Mouse (Mus musculus) embryonic facial prominence, embryonic 14.5 days (tissue): Measurements from ENCODE around the gene Gm17124. TPM values are rescaled to one million over a fixed set of nuclear protein-coding genes. Genes with fewer than 3 reads are reported as not detected.
"Not testable (repeated sequence)": the region's sequence is repeated elsewhere in the genome, so short reads cannot be mapped to it uniquely, and the experiment has no call there.

ENCODE experiments used
- ATAC-seq: fragments of 200-750 bp; cut with Nextera tagmentation; 2 replicates; pipeline ENCODE4 v1.8.0; 2017; ENCODE audit warnings: low read depth, moderate number of reproducible peaks, moderate TSS enrichment
- DNase-seq: peaks from one replicate; pipeline ENCODE4 v3.0.0-alpha.2; 2015; ENCODE audit warnings: low spot score
- H3K27ac ChIP-seq: fragments of 300-500 bp; sonication (generic); replicated peaks from 2 replicates; pipeline ENCODE4 v1.5.1; 2014; ENCODE audit warnings: low read depth, mild to moderate bottlenecking, low read length, moderate library complexity
- H3K27me3 ChIP-seq: fragments of 300-500 bp; sonication (generic); replicated peaks from 2 replicates; pipeline ENCODE4 v1.6.1; 2014; ENCODE audit warnings: low read length; ENCODE audit not compliant: control insufficient read depth, insufficient read depth
- H3K36me3 ChIP-seq: fragments of 300-500 bp; sonication (generic); 2 replicates; pipeline ENCODE4 v1.6.1; 2014; ENCODE audit warnings: low read length, mixed read lengths; ENCODE audit not compliant: control insufficient read depth, insufficient read depth
- H3K4me1 ChIP-seq: fragments of 300-500 bp; sonication (generic); 2 replicates; pipeline ENCODE4 v1.6.1; 2014; ENCODE audit warnings: antibody characterized with exemption, low read length; ENCODE audit not compliant: control insufficient read depth, insufficient read depth
- H3K4me2 ChIP-seq: fragments of 300-500 bp; sonication (generic); 2 replicates; pipeline ENCODE4 v1.6.1; 2014; ENCODE audit warnings: low read depth, mild to moderate bottlenecking, low read length, moderate library complexity, mixed read lengths
- H3K4me3 ChIP-seq: fragments of 300-500 bp; sonication (generic); 2 replicates; pipeline ENCODE4 v1.5.1; 2014; ENCODE audit warnings: low read depth, mild to moderate bottlenecking, low read length
- H3K9ac ChIP-seq: fragments of 300-500 bp; sonication (generic); 2 replicates; pipeline ENCODE4 v1.6.1; 2014; ENCODE audit warnings: low read depth, mild to moderate bottlenecking, low read length, moderate library complexity, mixed read lengths
- H3K9me3 ChIP-seq: fragments of 300-500 bp; sonication (generic); 2 replicates; pipeline ENCODE4 v1.6.1; 2016; ENCODE audit warnings: low read length; ENCODE audit not compliant: control insufficient read depth
- WGBS: fragments of 180-500 bp; shearing (Covaris S2); extraction: QIAGEN DNeasy Blood & Tissue Kit; methylation state at CpG from one replicate; pipeline ENCODE4 v1.1.7; 2014; 5-methylcytosine and 5-hydroxymethylcytosine counted together
- microRNA-seq: library from miRNA; unstranded; fragments of <30 nt; microRNA quantifications from one replicate; pipeline ENCODE4, GENCODE M21; 2016; ENCODE audit warnings: borderline number of aligned reads
- polyA plus RNA-seq: library from polyadenylated mRNA; unstranded; fragments of >200 nt; fragmentation: Nextera tagmentation; extraction: Ambion mirVana; gene quantifications from 2 replicates; pipeline ENCODE4 v1.2.1, GENCODE M21; 2014

The Gm17124 gene
- not detected in 2 replicates for polyA plus RNA-seq

- ATAC-seq, H3K4me3 ChIP-seq, H3K4me2 ChIP-seq, H3K9ac ChIP-seq, H3K9me3 ChIP-seq, H3K4me1 ChIP-seq, H3K27ac ChIP-seq, H3K27me3 ChIP-seq, DNase-seq, H3K36me3 ChIP-seq: not testable (repeated sequence)
- WGBS: no CpG with 5 or more reads among the region's 3 CpGs
These were observed at the start of gene Gm17124 for GRCm38 (mm10) chr14:42599782-42600181. Gene Gm17124 (minus strand): TSS chr14:42599882.

GRCm38 (mm10) chr14:42641817-42642216 is 42.1 kb upstream of the Gm17124 start, which contains the start of gene Gm3633:
Gene Gm3633 (minus strand): TSS chr14:42641917.
- H3K36me3 ChIP-seq, DNase-seq, H3K27ac ChIP-seq, H3K4me2 ChIP-seq, H3K4me1 ChIP-seq, H3K9me3 ChIP-seq, ATAC-seq, H3K27me3 ChIP-seq, H3K4me3 ChIP-seq, H3K9ac ChIP-seq: not testable (repeated sequence)
- no CpG with 5 or more reads among the region's 2 CpGs for WGBS

Small RNA genes within 50 kb of the gene (microRNA-seq; reads per million reads assigned to microRNA genes)
- not detected for gene Gm23620
- gene Gm25228: not detected

Other genes starting within 250 kb of the Gm17124 start
- not detected in 2 replicates for gene Gm8005, start 160.2 kb downstream of the Gm17124 start, polyA plus RNA-seq
- gene Gm8011, start 136.0 kb downstream of the Gm17124 start, polyA plus RNA-seq: not detected in 2 replicates
- gene Gm8020, start 97.5 kb downstream of the Gm17124 start, polyA plus RNA-seq: not detected in 2 replicates
- not detected in 2 replicates for gene Gm8024, start 75.6 kb downstream of the Gm17124 start, polyA plus RNA-seq
- not detected in 2 replicates for gene Gm3633, start 42.0 kb upstream of the Gm17124 start, polyA plus RNA-seq
- not detected in 2 replicates for gene Gm10378, start 56.1 kb upstream of the Gm17124 start, polyA plus RNA-seq
- gene Gm3015, start 168.9 kb upstream of the Gm17124 start, polyA plus RNA-seq: not detected in 2 replicates
- gene Gm10377, start 198.1 kb upstream of the Gm17124 start, polyA plus RNA-seq: not detected in 2 replicates